Mouse (Mus musculus) liver, embryonic 14.5 days (tissue): Measurements from ENCODE around the gene Gstt4. TPM values are rescaled to one million over a fixed set of nuclear protein-coding genes. Genes with fewer than 3 reads are reported as not detected.
A peak's percentile ranks its signal among the peaks of the same experiment; 100 is the strongest.

ENCODE experiments used
- ATAC-seq: fragments of 200-750 bp; cut with Nextera tagmentation; 2 replicates; pipeline ENCODE4 v1.8.0; 2017; ENCODE audit warnings: moderate number of reproducible peaks, mild to moderate bottlenecking, moderate library complexity; ENCODE audit not compliant: insufficient read depth
- DNase-seq, 3 experiments: peaks; one replicate each; pipeline ENCODE4 v3.0.0-alpha.2; 2012 to 2013; ENCODE audit warnings: low read depth in 3 of 3, low spot score in 3 of 3
- H3K27ac ChIP-seq: fragments of 300-500 bp; sonication (generic); 2 replicates; pipeline ENCODE4 v1.5.1; 2014; ENCODE audit warnings: moderate library complexity, mild to moderate bottlenecking, control low read depth, inconsistent platforms
- H3K27me3 ChIP-seq: fragments of 300-500 bp; sonication (generic); 2 replicates; pipeline ENCODE4 v1.6.1; 2014; ENCODE audit warnings: mild to moderate bottlenecking, low read length, moderate library complexity; ENCODE audit not compliant: control insufficient read depth, insufficient read depth
- H3K36me3 ChIP-seq: fragments of 300-500 bp; sonication (generic); replicated peaks from 2 replicates; pipeline ENCODE4 v1.6.1; 2014; ENCODE audit warnings: low read depth; ENCODE audit not compliant: control insufficient read depth, insufficient read depth
- H3K4me1 ChIP-seq, 2 experiments: fragments of 200-500 bp in 1 of 2; fragments of 300-500 bp in 1 of 2; sonication (generic) in 1 of 2; replicated peaks; 2 replicates each; pipeline ENCODE4 v1.6.1; 2012 to 2014; ENCODE audit warnings: antibody characterized with exemption in 1 of 2, inconsistent platforms in 1 of 2, low read length in 1 of 2; ENCODE audit not compliant: control insufficient read depth in 2 of 2, insufficient read depth in 2 of 2
- H3K4me2 ChIP-seq: fragments of 300-500 bp; sonication (generic); 2 replicates; pipeline ENCODE4 v1.6.1; 2014; ENCODE audit warnings: low read depth, mild to moderate bottlenecking, control low read depth, moderate library complexity
- H3K4me3 ChIP-seq, 2 experiments: fragments of 200-500 bp in 1 of 2; fragments of 300-500 bp in 1 of 2; sonication (generic) in 1 of 2; 2 replicates each; pipeline ENCODE4 v1.5.1; 2012 to 2014; ENCODE audit warnings: low read depth in 2 of 2, low read length in 2 of 2, mild to moderate bottlenecking in 2 of 2, control low read depth in 1 of 2, inconsistent platforms in 1 of 2, moderate library complexity in 1 of 2; ENCODE audit not compliant: insufficient read depth in 1 of 2
- H3K9ac ChIP-seq: fragments of 300-500 bp; sonication (generic); replicated peaks from 2 replicates; pipeline ENCODE4 v1.6.1; 2014; ENCODE audit warnings: mild to moderate bottlenecking, control low read depth, moderate library complexity
- H3K9me3 ChIP-seq: fragments of 300-500 bp; sonication (generic); 2 replicates; pipeline ENCODE4 v1.6.1; 2016; ENCODE audit warnings: low read length, mixed read lengths; ENCODE audit not compliant: control insufficient read depth
- CTCF ChIP-seq: IDR thresholded peaks from 2 replicates; pipeline ENCODE4 v1.5.1; 2016; ENCODE audit warnings: antibody characterized with exemption, low read depth, control low read depth
- EP300 ChIP-seq: IDR thresholded peaks from 2 replicates; pipeline ENCODE4 v1.6.1; 2016; ENCODE audit warnings: antibody characterized with exemption, low read depth
- WGBS: fragments of 180-500 bp; shearing (Covaris S2); extraction: QIAGEN DNeasy Blood & Tissue Kit; methylation state at CpG from one replicate; pipeline ENCODE4 v1.1.7; 2014; ENCODE audit not compliant: insufficient replicate concordance; 5-methylcytosine and 5-hydroxymethylcytosine counted together
- polyA plus RNA-seq, 2 experiments: library from polyadenylated mRNA; depleted of rRNA in 1 of 2; stranded (reverse) in 1 of 2; unstranded in 1 of 2; fragments of >200 nt; fragmentation: Nextera tagmentation in 1 of 2; extraction: Ambion mirVana in 1 of 2; gene quantifications; 2 replicates each; pipeline versions ENCODE4 v1.2.1 to v1.2.3; 2012 to 2014

The Gstt4 gene
- polyA plus RNA-seq, 2 experiments, result 0.10 TPM; not detected in 1

DNA sequence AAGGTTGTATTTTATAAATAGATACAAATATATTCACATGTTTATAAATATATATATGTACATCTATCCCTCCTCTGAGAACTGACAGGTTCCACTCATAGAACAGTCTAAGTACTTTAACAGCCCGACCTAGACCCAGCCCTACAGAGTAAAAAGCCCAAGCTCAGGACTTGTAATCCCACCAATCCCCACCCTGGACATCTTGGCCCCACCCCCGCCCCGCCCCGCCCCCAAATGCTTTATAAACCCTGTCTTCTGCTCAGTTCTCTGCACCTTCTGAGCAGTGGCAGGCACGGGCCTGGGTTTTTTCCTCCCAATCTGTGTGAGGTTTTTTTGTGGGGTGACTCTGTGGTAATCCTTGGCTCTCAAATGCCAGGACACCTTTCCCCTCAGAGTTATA, 31.8 kb upstream of the Gstt4 start:
- H3K4me3 ChIP-seq, result no peak overlapping the region
- TF ChIP-seq CTCF (no peak), EP300 (no peak)
- peaks cover 0 to 9% of the 10 kb centered on the region in 2 experiments; a peak in 2 of 4 replicates for H3K4me1 ChIP-seq
- no peak overlapping the region for H3K9ac ChIP-seq
- H3K27me3 ChIP-seq, result no peaks in the 10 kb centered on the region
- no peak for DNase-seq
- H3K36me3 ChIP-seq, result 0 out of 2 replicates have a peak, but pooled peaks cover 4% of the 10 kb centered on the region
- ATAC-seq, result peak; percentile 5; the same call in 1 of the 2 replicates
- no peaks in the 10 kb centered on the region for H3K9me3 ChIP-seq
- 43% methylated on average over 5 of the region's 5 CpGs for WGBS
- no peak overlapping the region for H3K27ac ChIP-seq
- H3K4me2 ChIP-seq, result no peak overlapping the region

DNA sequence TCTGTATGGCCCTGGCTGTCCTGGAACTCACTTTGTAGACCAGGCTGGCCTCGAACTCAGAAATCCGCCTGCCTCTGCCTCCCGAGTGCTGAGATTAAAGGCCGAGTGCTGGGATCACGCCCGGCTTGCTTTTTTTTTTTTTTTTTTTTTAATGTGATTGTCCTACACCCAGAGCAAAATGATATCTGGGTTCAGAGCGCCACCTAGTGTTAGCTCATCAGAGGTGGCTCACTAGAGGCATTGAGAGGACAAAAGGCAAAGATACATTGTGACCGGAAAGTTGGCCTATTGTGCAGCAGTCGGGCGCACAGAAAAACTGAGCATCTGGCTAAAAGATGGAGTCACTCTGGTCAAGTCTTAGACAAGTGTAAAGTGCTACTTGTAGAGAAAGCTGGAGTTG, 31.1 kb upstream of the Gstt4 start:
- no peaks in the 10 kb centered on the region for H3K9me3 ChIP-seq

GRCm38 (mm10) chr10:75852539-75853125, 30.3 kb upstream of the Gstt4 start:
- no peak overlapping the region for H3K27ac ChIP-seq
- WGBS, result 79% methylated on average over 12 of the region's 12 CpGs
- no peak; the same call in 1 of the 2 replicates for ATAC-seq

More for the DNA sequence above, 31.1 kb upstream of the Gstt4 start:
- peak; percentile 85 for TF ChIP-seq CTCF
- no peak for TF ChIP-seq EP300
- Histone ChIP-seq H3K27ac (no peak overlapping the region), H3K4me3 (no peak overlapping the region), H3K4me2 (no peak overlapping the region), H3K36me3 (0 out of 2 replicates have a peak, but pooled peaks cover 4% of the 10 kb centered on the region), H3K4me1 (peaks cover 0 to 4% of the 10 kb centered on the region in 2 experiments; a peak in 1 of 4 replicates), H3K27me3 (no peaks in the 10 kb centered on the region), H3K9ac (no peak overlapping the region)
- WGBS, result 16% methylated on average over 10 of the region's 10 CpGs
- peak; percentile 62; the same call in 1 of the 2 replicates for ATAC-seq
- peak; percentile 68 to 72 (median 70) for DNase-seq

GRCm38 (mm10) chr10:75851681-75852080, 29.3 kb upstream of the Gstt4 start:
- no peaks in the 10 kb centered on the region for H3K27me3 ChIP-seq
- H3K9me3 ChIP-seq, result no peaks in the 10 kb centered on the region
- 67% methylated on average over 3 of the region's 3 CpGs for WGBS
- H3K9ac ChIP-seq, result no peak overlapping the region
- DNase-seq, result no peak
- H3K27ac ChIP-seq, result no peak overlapping the region
- no peak overlapping the region for H3K4me2 ChIP-seq
- H3K4me1 ChIP-seq, result peaks cover 0 to under 1% of the 10 kb centered on the region in 2 experiments; a peak in 2 of 4 replicates
- TF ChIP-seq EP300 (no peak), CTCF (no peak)
- H3K36me3 ChIP-seq, result no peaks in the 10 kb centered on the region
- ATAC-seq, result no peak
- H3K4me3 ChIP-seq, result no peak overlapping the region

More at GRCm38 (mm10) chr10:75852539-75853125, 30.3 kb upstream of the Gstt4 start:
- Histone ChIP-seq H3K9me3 (no peaks in the 10 kb centered on the region), H3K4me2 (no peak overlapping the region), H3K9ac (no peak overlapping the region), H3K36me3 (0 out of 2 replicates have a peak, but pooled peaks cover 1% of the 10 kb centered on the region), H3K4me1 (peaks cover 0 to under 1% of the 10 kb centered on the region in 2 experiments; a peak in 1 of 4 replicates), H3K4me3 (no peak overlapping the region), H3K27me3 (no peaks in the 10 kb centered on the region)
- TF ChIP-seq EP300, result no peak
- TF ChIP-seq CTCF, result no peak
- DNase-seq, result no peak

DNA sequence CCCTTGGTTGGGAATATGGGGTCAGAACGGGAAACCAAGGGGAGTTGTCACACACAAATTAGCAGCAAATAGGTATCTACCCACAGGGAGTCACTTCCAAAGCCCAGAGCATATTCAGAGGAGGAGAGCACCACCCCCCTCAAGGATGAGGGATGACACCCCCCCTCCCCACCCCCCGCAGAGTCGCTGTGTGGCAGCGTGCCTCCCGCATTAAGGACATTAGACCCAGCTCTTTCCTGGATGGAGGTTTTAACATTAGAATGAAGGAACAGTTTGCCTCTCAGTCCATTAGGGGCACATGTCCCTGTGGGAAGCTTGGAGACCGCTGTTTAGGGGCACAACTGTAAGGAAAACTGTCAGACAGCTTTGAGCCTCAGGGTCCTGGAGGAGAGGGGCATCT, 28.7 kb upstream of the Gstt4 start:
- 23% methylated on average over 6 of the region's 6 CpGs for WGBS
- H3K4me1 ChIP-seq, result peaks cover 6 to 7% of the 10 kb centered on the region in 2 experiments
- H3K27me3 ChIP-seq, result no peaks in the 10 kb centered on the region
- TF ChIP-seq CTCF (no peak), EP300 (no peak)
- H3K9me3 ChIP-seq, result no peaks in the 10 kb centered on the region
- no peak overlapping the region for H3K27ac ChIP-seq
- no peak for ATAC-seq
- no peaks in the 10 kb centered on the region for H3K36me3 ChIP-seq
- no peak for DNase-seq
- no peak overlapping the region for H3K9ac ChIP-seq
- no peak overlapping the region for H3K4me3 ChIP-seq
- H3K4me2 ChIP-seq, result no peak overlapping the region
